Mouse (Mus musculus) leukemia stem cell, adult 10-12 weeks (primary cell): Measurements from ENCODE around the gene Mep1a. TPM values are rescaled to one million over a fixed set of nuclear protein-coding genes. Genes with fewer than 3 reads are reported as not detected.

ENCODE experiments used
- polyA plus RNA-seq: library from polyadenylated mRNA; stranded (reverse); fragments of >175 nt; gene quantifications from 2 replicates; pipeline ENCODE4 v1.2.3, GENCODE M21; 2012; ENCODE audit warnings: low replicate concordance

Gene Mep1a
- not detected in 2 replicates for polyA plus RNA-seq

DNA sequence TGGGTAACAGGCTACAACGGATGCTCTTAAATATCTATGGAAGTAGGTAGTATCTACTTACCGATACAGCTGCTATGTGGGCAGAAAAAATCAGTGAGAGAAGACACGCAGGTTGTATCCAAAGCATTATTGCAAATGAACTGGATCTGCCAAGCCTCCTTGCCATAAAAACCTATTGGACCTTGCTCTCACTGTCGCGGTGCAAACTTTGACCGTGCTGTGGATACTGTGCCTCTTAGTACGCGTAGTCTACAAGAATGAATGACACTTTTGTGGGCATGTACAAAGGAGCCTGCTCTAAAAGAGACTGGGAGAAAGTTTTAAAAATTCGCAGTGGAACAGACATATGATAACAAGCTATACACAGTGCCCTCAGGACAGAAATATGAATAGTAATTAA lies at the start of gene Mep1a:
TSS of gene Mep1a (minus strand) at position 221 of the 400 bp plus-strand sequence.

DNA sequence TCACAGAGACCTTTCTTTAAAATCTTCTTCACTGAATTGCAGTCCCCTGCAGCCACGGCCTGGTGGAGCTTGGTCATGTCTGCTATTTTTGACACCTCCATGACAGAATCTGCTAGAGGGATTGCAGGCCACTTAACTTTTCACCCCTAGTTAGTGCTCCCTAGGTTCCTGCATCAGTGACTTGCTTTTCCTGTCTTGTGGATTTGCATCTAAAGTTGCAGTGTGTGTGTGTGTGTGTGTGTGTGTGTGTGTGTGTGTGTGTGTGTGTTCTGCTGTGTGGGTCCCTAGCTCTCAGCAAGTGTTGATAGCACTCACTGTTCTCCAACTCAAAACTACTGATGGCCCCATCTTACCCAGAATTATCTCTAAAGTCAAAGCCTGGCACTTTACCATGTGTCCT lies 40.9 kb upstream of the Mep1a start, which contains the start of gene Ankrd66:
TSS of gene Ankrd66 (minus strand) at position 101 of the 400 bp plus-strand sequence.

Other genes starting within 250 kb of the Mep1a start
- gene Adgrf1, start 232.5 kb downstream of the Mep1a start, polyA plus RNA-seq: not detected in 2 replicates
- gene Adgrf5, start 142.4 kb downstream of the Mep1a start, polyA plus RNA-seq: 0.68 and 0.75 TPM in 2 replicates
- not detected in 2 replicates for gene Ankrd66, start 40.8 kb upstream of the Mep1a start, polyA plus RNA-seq
- 2.2 and 3.1 TPM in 2 replicates for gene Pla2g7, start 65.3 kb upstream of the Mep1a start, polyA plus RNA-seq
- gene Tdrd6, start 127.5 kb upstream of the Mep1a start, polyA plus RNA-seq: not detected in 2 replicates
- 0.16 and 0.24 TPM in 2 replicates for gene Slc25a27, start 164.4 kb upstream of the Mep1a start, polyA plus RNA-seq
- 0.41 TPM in 1 of 2 replicates, not detected in the other for gene Cyp39a1, start 164.6 kb upstream of the Mep1a start, polyA plus RNA-seq